Mouse (Mus musculus): ENCODE measurements at regions not wholly inside any gene's neighbourhood (a gene's known extent, or its start where the extent isn't known, plus 50 kb on each side); places are given as distances from the start of the nearest gene placed in this dataset.

GRCm38 (mm10) chr6:91573487-91573886 is 57.8 kb downstream of the Lsm3 start:
- DNase-seq (ENCODE audit: inconsistent ontology term), result peak; percentile 46

DNA sequence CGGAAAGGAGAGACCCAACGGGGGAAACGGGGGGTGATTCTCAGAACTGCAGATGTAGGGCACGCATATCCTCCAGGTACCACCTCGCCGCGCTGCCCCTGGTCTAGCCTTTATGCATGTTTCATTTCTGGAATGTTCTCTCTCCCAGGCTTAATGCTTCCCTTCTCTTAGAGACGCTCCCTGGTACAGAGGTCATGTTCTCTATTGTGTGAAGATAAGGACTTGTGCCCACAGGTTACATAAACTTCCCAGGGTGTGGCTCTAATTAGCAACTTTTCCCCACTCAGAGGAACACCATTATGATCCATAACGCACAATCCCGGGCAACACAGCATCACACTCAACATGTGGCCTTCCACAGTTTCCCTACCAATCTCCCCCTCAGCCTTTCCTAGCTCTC is 58.7 kb downstream of the Lsm3 start:
- no peak for DNase-seq (ENCODE audit: inconsistent ontology term)

DNA sequence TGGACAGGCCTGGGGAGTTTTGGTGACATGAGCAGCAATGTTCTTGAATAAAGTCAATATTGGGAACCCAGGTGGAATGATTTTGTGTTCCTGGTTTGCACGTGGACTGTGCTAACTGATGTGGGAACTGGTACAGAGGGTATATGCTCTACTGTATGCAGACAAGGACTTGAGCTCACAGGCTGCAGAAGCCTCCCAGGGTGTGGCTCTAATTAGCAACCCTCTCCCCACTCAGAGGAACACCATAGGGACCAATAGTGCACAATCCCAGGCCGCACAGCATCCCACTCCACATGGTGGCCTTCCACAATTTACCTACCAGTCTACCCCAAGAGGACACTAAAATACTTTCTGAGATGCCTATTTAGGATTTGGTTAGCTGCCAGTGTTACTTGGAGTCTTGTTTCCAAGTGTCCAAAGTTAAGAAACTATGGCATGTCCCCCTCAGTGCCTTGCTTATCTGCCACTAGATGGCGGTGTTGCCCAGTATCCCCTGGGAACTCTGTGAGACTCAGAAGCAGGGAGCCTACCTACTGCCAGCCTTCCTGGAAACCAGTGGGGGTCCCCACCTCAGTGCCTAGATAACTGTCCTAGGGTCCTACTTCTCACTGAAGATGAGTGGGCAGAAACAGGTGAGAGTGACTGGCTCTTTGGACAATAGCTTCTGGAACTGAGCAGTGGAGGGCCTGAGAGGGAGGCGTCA is 60.1 kb downstream of the Lsm3 start:
- DNase-seq (ENCODE audit: inconsistent ontology term), result peak; percentile 67

DNA sequence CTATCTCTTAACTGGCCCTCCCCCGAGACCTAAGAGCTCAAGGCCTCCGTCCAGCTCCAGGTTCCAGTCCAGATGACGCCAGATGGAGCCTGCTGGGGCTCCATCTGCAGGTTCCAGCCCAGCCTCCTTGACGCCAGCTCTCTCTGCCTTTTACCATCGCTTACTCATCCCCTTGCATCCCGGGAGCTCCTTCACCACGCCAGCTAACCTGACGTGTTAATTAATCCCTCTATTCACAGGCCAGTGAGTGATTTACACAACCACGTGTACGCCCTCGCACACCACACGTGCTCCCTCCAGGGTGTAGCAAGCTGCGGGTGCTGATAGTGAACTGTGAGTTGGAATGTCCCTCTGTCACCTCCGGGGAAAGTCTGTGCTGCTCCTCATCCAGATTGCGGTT is 61.2 kb downstream of the Lsm3 start:
- DNase-seq (ENCODE audit: inconsistent ontology term), result peak; percentile 39

GRCm38 (mm10) chr6:91579666-91580065 is 63.9 kb downstream of the Lsm3 start:
- DNase-seq (ENCODE audit: inconsistent ontology term), result no peak

GRCm38 (mm10) chr6:91580607-91581006 is 64.9 kb downstream of the Lsm3 start:
- no peak for DNase-seq (ENCODE audit: inconsistent ontology term)

DNA sequence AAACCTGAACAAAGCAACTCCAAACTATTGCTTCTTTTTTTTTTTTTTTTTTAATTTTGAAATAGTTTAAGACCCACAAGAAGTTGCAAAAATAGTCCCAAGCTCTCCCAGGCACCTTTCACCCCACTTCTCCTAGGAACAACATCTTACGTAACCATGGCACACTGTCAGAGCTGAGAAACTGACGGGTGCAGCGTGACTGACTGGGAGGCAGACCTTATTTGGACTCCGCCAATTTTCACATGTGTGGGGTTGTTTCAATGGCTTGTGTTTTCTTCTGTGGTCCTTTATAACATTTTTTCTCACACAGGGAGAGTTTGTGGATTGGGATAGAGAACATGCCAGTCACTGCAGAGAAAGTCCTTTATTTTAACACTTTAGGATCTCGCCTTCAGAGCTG is 66.6 kb downstream of the Lsm3 start:
- DNase-seq (ENCODE audit: inconsistent ontology term), result no peak

- no peak for DNase-seq (ENCODE audit: inconsistent ontology term)
Measured at GRCm38 (mm10) chr6:91583346-91583745, 67.6 kb downstream of the Lsm3 start.

DNA sequence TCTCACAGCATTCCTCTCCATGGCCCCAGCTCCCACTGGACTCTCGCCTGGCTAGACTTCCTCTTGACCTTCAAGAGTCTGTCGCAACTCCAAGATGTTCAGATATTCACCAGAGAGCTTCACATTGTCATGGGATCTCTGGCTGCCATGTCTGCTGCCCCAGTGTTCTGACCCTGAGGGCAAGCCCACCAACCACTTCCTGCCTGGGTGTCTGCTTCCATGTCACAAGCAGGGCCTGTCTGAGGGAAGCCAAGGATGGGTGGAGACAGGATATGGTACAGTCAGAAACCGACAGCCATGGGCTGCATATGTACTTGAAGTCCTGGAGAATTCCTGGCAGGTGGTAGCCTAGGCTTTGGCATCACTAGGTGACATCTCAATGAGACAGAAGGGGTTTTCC is 69.8 kb downstream of the Lsm3 start:
- DNase-seq (ENCODE audit: inconsistent ontology term), result no peak

GRCm38 (mm10) chr6:91589181-91589580 is 73.5 kb downstream of the Lsm3 start:
- no peak for DNase-seq (ENCODE audit: inconsistent ontology term)

DNA sequence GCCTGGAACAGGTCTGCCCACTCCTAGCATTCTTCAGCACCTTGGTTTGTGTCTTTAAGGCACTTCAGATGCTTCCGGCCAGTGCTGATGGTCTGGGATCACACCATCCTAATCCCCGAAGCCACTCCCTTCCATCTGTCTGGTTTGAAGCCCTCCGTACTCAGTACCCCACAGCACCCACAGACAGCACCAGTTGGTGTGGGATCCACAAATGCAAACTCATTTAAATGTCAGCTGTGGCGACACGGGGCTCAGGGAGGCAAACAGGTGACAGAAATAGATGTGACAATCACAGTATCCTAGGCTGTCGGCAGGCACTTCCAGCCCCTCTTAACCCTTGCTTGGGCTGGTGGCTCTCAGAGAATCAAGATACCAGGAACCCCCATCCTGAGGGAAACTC is 74.7 kb downstream of the Lsm3 start:
- DNase-seq (ENCODE audit: inconsistent ontology term), result no peak

- peak; percentile 42 for DNase-seq (ENCODE audit: inconsistent ontology term)
Measured at GRCm38 (mm10) chr6:91590806-91591571, 75.3 kb downstream of the Lsm3 start.

DNA sequence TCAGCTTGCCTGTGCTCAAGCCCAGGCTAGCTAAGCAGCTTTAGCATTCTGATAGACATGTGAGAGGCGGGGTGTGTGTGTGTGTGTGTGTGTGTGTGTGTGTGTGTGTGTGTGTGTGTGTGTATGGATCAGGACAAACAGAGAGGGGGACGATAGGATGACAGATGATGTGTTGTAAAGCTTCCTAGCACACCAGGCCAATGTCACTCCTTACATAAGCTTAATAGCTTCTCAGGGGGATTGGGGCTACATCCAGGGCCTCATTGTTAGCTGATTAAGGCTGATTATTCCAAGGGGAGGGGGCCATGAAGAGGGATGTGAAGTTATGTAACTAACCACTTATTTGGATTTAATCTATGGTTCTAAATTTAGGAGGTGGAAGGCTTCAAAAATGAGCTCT is 76.9 kb downstream of the Lsm3 start:
- DNase-seq (ENCODE audit: inconsistent ontology term), result no peak

DNA sequence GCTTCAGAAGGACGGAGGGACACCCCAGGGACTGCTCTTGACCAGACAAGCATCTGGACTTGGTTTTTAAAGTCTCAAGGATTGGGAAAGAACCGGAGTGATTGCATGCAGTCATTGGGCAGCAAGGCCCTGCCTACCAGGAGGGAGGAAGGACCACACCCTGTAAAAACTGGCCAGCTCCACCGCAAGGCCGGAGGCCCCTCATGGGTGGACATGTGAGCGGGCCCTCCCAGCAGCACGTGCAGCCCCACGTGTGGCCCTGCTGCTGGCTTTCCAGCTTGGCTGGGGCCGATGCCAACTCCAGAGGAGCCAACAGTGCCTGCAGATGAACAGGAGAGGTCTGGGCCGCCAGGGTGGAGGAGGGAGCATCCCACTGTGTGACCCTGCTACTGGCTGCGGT is 83.2 kb downstream of the Lsm3 start:
- peak; percentile 97 for DNase-seq (ENCODE audit: inconsistent ontology term)

GRCm38 (mm10) chr6:91600116-91600515 is 83.7 kb upstream of the Slc6a6 start:
- DNase-seq (ENCODE audit: inconsistent ontology term), result no peak

DNA sequence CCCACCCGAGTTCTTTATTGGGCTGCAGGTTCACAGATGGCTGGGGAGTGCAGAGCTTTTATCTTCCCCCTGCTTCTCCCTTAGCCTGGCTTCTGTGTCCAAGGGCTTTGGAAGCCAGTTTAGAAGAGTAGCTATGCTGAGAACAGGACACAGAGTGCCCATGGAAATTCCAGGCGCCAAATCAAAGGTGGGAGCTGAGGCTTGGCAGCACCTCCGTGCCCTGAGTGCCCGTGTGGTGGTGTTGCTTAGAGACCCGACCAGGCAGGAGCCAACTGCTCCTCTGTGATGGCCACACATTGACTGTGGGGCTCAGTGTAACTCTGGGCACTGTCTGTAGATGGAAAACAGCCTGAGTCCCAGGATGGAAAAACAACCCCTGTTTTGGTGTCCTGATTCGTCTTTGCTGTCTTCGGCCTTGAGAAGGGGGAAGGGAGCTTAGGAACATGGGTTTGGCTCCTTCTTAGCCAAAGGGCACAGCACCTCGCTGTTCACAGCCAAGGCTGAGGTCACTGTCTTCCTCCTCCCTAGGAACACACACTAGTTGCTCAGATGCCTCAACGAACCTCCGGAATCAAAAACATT is 77.1 kb upstream of the Slc6a6 start:
- DNase-seq (ENCODE audit: inconsistent ontology term), result no peak

GRCm38 (mm10) chr6:91607613-91608272 is 76.1 kb upstream of the Slc6a6 start:
- no peak for DNase-seq (ENCODE audit: inconsistent ontology term)

DNA sequence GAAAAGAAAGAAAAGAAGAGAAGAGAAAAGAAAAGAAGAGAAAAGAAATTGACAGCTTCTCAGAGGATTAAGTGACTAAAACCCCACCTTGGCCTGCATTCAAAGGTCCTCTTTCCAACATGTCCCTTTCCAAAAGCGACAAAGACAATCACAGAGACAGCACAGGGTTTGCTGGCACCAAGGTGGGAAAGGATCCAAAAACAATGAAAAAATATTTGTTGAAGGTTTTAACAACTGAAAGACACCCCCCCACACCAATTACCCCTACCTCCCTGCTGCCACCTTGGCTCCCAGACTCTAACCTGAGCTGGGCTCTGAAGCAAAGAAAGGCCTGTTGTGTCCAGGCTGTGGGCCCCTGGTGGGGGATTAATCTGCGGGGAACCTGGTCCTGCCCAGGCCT is 74.2 kb upstream of the Slc6a6 start:
- no peak for DNase-seq (ENCODE audit: inconsistent ontology term)

- DNase-seq (ENCODE audit: inconsistent ontology term), result no peak
Measured at GRCm38 (mm10) chr6:91615022-91615421, 68.8 kb upstream of the Slc6a6 start.

DNA sequence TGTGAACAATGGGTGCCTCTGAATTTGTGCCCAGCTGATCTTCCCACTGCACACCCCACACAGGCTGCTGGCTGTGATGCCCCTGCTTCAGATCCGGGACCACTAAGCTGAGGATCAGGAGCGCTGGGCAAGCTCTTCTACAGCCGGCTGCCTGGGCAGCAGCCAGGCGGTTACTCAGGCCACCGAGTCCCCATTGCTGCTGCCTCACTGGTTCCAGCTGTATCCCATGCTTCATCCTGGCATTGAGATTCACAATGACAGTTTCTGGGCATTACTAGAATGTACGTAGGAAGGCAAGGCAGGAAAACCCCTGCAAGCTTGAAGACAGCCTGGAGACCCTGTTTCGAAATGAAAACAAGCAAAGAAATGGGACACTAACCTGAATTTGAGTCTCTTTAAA is 67.3 kb upstream of the Slc6a6 start:
- DNase-seq (ENCODE audit: inconsistent ontology term), result peak; percentile 86

DNA sequence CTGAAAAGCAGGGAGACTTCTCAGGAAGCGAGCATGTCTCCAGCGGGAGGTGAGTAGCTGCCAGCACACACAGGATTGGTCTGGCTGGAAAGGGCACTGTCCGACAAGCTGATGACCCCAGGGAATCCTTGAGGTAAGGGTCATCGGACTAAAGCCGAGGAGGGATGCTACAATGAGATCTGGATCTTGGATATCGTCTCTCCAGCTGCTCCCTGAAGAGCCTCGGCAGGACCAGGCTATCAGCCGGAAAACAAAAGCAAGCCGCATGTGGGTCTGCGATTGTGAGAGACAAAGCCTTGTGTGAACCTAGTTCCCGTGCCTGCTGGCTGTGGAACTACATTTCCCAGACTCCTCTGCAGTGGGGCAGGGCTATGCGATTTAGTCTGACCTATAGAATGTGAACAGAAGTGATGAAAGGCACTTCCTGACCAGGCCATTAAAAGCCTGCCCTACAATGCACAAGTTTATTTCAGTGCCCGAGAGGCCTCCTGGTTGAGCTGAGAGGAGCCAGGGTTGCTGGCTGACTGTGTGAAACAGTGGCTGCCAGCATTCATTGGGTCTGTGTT is 66.7 kb upstream of the Slc6a6 start:
- peak; percentile 75 for DNase-seq (ENCODE audit: inconsistent ontology term)

DNA sequence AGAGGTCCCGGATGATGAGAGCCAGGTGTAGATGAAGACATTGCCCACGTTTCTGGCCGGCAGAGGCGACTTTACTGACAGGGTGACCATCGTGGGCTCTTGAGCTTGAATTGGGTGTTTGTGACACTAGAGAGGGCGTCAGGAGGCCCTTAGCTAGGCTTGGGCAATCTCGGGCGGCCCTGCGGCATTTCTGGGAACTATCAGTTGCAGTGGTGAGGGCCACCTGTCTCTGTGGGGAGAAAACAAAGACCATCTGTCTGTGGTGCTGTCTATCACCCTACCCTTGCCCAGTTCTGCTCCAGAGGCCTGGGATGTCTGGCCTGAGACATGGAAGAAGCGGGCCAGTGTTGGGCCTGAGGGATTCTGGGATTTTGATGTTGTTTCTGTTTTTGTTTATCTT is 66.2 kb upstream of the Slc6a6 start:
- DNase-seq (ENCODE audit: inconsistent ontology term), result peak; percentile 54
